Mouse (Mus musculus): Measurements from ENCODE around the gene 9530068E07Rik.
"Not testable (repeated sequence)": the region's sequence is repeated elsewhere in the genome, so short reads cannot be mapped to it uniquely, and the experiment has no call there.

9530068E07Rik gene

DNA sequence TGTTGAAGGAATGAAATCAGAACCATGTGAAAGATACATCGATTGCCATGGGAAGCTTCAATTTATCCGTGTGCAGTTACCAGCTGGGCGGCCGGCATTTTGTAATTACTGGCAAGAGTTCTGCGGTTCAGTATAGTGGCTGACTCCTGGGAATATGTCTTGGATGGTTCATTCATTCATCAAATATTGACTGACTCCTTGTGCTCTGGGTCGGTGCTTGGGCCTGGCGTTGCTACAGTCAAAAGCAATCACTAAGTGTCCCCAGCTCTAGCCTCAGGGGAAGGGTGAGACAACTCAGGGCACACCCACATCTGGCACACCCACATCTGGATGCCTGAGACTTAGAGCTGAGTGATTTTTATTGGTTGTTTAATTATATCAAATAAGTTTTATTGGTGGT, 22.4 kb upstream of the 9530068E07Rik start:
- DNase-seq (ENCODE audit: low spot score in 2 of 2), result no peak

- DNase-seq (ENCODE audit: low spot score in 2 of 2), result peak; percentile 68 to 79
These were observed 21.9 kb upstream of the 9530068E07Rik start for GRCm38 (mm10) chr11:52374340-52374739.

- DNase-seq (ENCODE audit: low spot score in 2 of 2), result peak; percentile 69 to 75
These were observed 18.6 kb upstream of the 9530068E07Rik start for GRCm38 (mm10) chr11:52377579-52377978.

- DNase-seq (ENCODE audit: low spot score in 2 of 2), result no peak
These were observed 17.0 kb upstream of the 9530068E07Rik start for GRCm38 (mm10) chr11:52379241-52379640.

DNA sequence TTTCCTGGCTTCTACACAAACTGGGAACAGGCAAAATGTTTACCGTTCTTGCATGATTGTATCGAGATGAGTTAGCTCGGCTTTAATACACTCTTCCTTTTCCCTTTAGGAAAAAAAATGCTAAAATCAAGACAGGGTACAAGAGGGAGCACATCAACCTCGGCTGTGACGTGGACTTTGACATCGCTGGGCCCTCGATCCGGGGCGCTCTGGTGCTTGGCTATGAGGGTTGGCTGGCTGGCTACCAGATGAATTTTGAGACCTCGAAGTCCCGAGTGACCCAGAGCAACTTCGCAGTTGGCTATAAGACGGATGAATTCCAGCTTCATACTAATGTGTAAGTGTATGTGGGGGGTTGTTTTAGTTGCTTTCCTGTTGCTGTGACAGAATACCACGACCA, 12.5 kb upstream of the 9530068E07Rik start:
- no peak for DNase-seq (ENCODE audit: low spot score in 2 of 2)

GRCm38 (mm10) chr11:52384667-52385066, 11.6 kb upstream of the 9530068E07Rik start:
- no peak for DNase-seq (ENCODE audit: low spot score in 2 of 2)

- DNase-seq (ENCODE audit: low spot score in 2 of 2), result no peak
These were observed 9.3 kb upstream of the 9530068E07Rik start for GRCm38 (mm10) chr11:52386892-52387291.

GRCm38 (mm10) chr11:52388150-52388549, 8.1 kb upstream of the 9530068E07Rik start:
- no peak for DNase-seq (ENCODE audit: low spot score in 2 of 2)

- not testable (repeated sequence) for DNase-seq (ENCODE audit: low spot score in 2 of 2)
These were observed 7.2 kb upstream of the 9530068E07Rik start for GRCm38 (mm10) chr11:52388979-52389378.

- DNase-seq (ENCODE audit: low spot score in 2 of 2), result no peak
These were observed 6.3 kb upstream of the 9530068E07Rik start for GRCm38 (mm10) chr11:52389933-52390332.

DNA sequence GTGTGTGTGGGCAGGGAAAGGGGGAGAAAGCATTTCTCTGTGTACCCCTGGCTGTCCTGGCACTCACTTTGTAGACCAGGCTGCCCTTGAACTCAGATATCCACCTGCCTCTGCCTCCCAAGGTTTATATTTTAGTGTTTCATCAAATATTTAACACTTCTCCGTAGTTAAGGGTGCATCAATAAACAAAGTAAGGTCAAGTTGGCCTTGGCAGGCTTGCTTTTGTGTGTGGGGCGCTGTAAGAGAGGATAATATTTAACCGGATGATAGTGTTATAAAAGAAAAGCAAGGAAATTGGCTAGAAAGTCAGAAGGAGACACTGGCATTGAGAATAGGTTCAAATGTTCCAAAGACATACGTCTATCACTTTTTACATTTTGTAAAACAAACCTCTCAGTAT, 1.7 kb upstream of the 9530068E07Rik start:
- DNase-seq (ENCODE audit: low spot score in 2 of 2), result no peak

DNA sequence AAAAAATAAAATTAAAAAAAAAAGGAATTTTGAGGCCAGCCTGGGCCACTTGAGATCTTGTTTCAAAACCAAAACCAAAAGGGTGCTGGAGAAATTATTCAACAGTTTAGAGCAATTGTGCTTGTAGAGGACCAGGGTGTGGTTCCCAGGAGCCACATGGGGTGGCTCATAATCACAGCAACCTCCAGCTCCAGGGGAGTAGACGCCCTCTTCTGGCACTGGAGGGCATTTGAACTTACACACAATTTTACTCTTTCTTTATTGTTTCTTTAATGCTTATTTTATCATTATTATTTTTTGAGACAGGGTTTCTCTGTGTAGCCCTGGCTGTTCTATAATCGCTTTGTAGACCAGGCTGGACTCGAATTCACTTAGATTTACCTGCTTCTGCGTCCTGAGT, 885 bp upstream of the 9530068E07Rik start:
- DNase-seq (ENCODE audit: low spot score in 2 of 2), result no peak

GRCm38 (mm10) chr11:52396597-52397188, 465 bp downstream of the 9530068E07Rik start:
- no peak for DNase-seq (ENCODE audit: low spot score in 2 of 2)

DNA sequence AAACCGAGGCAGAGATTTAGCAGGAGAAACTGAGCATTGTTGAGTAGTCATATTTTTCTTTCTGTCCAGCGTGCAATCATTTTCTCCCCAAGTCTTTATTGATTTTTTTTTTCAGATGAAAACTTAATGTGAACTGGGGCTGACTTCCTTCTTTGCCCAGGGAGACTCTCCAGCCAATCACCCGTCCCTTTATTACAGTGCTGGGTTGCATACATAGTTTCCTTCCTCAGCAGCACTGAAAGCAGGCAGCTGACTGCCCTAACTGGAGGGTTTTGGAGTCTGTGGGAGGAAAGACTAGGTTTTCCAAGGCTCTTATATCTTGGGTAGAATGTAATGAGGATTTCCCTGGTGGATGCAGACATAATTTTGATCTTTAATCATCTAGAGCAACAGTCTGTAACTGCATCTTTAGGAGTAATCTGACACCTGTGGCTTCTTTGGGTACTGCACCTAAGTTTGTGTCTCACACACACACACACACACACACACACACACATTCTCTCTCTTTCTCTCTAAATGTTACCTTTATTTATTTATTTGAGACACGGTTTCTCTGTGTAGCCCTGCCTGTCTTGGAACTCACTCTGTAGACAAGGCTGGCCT, 1.3 kb downstream of the 9530068E07Rik start:
- DNase-seq (ENCODE audit: low spot score in 2 of 2), result no peak

- DNase-seq (ENCODE audit: low spot score in 2 of 2), result no peak
These were observed 5.2 kb downstream of the 9530068E07Rik start for GRCm38 (mm10) chr11:52401476-52401875.

GRCm38 (mm10) chr11:52402566-52402965, 6.3 kb downstream of the 9530068E07Rik start:
- no peak for DNase-seq (ENCODE audit: low spot score in 2 of 2)

- DNase-seq (ENCODE audit: low spot score in 2 of 2), result no peak
These were observed 8.0 kb downstream of the 9530068E07Rik start for GRCm38 (mm10) chr11:52404209-52404608.

GRCm38 (mm10) chr11:52405196-52405688, 9.0 kb downstream of the 9530068E07Rik start:
- no peak for DNase-seq (ENCODE audit: low spot score in 2 of 2)

DNA sequence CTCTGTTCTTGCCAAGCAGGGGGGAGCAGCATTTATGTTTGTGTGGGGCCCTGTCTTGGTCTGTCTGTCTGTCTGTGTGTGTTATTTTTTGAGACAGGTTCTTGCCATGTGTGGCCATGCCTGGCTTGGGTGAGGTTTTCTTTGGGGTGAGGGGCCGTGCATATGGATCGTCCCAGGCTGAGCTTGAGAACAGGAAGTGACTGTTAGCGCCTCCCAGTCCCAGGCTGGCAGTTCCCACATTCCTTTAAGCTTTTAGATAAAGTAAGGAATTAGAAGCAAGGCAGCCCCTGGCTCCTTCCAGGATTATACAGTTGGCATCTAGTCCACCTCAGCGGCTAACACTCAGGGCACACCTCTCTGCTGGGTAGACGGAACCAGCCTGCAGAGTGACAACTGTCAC, 13.1 kb downstream of the 9530068E07Rik start:
- DNase-seq (ENCODE audit: low spot score in 2 of 2), result no peak

- no peak for DNase-seq (ENCODE audit: low spot score in 2 of 2)
These were observed 22.1 kb downstream of the 9530068E07Rik start for GRCm38 (mm10) chr11:52418358-52418757.

- DNase-seq (ENCODE audit: low spot score in 2 of 2), result no peak
These were observed 23.0 kb downstream of the 9530068E07Rik start for GRCm38 (mm10) chr11:52419246-52419645.

DNA sequence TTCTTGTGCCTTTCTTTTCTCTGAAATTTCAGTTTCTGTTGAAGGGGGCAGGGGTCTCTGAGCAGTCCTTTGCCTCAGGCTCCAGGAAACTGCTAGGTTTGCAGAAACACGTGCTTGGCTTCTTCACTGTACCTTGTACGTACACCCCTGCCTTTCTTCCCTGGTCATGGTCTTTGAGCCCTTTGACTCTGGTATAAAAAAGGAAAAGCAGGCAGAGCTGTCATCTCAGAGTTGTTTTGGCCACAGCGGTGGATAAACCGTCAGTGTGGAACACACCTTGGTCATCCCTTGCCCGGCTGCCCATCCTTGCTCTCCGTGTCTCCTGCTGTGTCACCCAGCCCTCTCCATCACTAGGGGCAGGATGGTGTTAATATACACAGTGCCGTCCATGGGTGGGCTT, 23.6 kb downstream of the 9530068E07Rik start:
- no peak for DNase-seq (ENCODE audit: low spot score in 2 of 2)

DNA sequence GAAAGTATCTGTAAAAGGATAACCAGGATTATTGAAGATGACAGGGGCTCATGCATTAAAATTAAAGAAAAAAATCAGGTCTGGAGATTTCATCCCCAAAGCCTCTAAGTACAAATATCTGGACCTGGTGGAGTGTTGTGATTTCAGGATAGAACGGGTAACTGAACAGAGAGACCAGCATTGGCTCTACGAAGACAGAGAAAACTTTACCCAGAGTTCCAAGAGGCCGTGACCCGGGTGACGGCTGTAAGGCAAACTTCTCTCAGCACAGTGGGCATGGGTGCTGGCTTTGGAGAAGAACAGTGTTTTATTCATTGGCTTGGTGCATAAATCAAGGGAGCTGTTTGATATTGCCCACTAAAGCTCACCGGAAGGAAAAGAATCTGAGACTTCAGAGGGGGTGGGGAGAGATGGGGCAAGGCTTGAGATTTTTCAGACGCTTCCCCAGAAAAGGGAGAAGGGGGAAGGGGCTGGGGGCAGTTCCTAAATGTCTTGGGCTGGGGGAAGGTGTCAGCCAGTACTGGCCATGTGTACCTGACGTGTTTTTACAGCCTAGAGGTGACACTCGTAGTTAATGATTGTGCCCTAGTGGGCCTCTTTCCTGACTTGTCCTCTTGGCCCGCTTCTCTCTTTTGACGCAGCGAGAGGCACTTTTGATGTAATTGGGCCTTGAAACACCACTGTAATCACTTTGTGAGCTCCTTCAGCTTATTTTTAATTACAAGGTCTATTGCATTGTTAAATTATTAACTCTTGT, 24.2 kb downstream of the 9530068E07Rik start:
- DNase-seq (ENCODE audit: low spot score in 2 of 2), result no peak

All from heart, adult 9 months (tissue).